Mouse (Mus musculus): ENCODE data around the gene Dnal1.

- TF ChIP-seq CTCF (IDR thresholded peaks at IDR 0.05) (no peak), EP300 (IDR thresholded peaks at IDR 0.05) (no peak)
Measured at GRCm38 (mm10) chr12:84107692-84108091, 6.5 kb upstream of the Dnal1 start.
